Mouse (Mus musculus) liver, postnatal 0 days (tissue): ENCODE results near the gene A630095N17Rik. TPM values are rescaled to one million over a fixed set of nuclear protein-coding genes. Genes with fewer than 3 reads are reported as not detected.

Experiments
- ATAC-seq: fragments of 200-750 bp; cut with Nextera tagmentation; 2 replicates; pipeline ENCODE4 v1.8.0; 2017; ENCODE audit warnings: mild to moderate bottlenecking, moderate library complexity
- DNase-seq: peaks from one replicate; pipeline ENCODE4 v3.0.0-alpha.2; 2016
- H3K27ac ChIP-seq: fragments of 300-500 bp; sonication (generic); 2 replicates; pipeline ENCODE4 v1.5.1; 2014; ENCODE audit warnings: antibody characterized with exemption, moderate library complexity, mild to moderate bottlenecking, low read depth
- H3K27me3 ChIP-seq: fragments of 300-500 bp; sonication (generic); 2 replicates; pipeline ENCODE4 v1.6.1; 2014; ENCODE audit warnings: low read length, control low read depth, mixed read lengths; ENCODE audit not compliant: insufficient read depth
- H3K36me3 ChIP-seq: fragments of 300-500 bp; sonication (generic); replicated peaks from 2 replicates; pipeline ENCODE4 v1.6.1; 2014; ENCODE audit warnings: mild to moderate bottlenecking, control low read depth, low read length, moderate library complexity, mixed read lengths; ENCODE audit not compliant: insufficient read depth
- H3K4me1 ChIP-seq: fragments of 300-500 bp; sonication (generic); 2 replicates; pipeline ENCODE4 v1.6.1; 2014; ENCODE audit warnings: antibody characterized with exemption, mild to moderate bottlenecking, control low read depth; ENCODE audit not compliant: insufficient read depth
- H3K4me2 ChIP-seq: fragments of 300-500 bp; sonication (generic); 2 replicates; pipeline ENCODE4 v1.6.1; 2014; ENCODE audit warnings: low read depth, mild to moderate bottlenecking, low read length, moderate library complexity, mixed read lengths
- H3K4me3 ChIP-seq: fragments of 300-500 bp; sonication (generic); 2 replicates; pipeline ENCODE4 v1.5.1; 2014; ENCODE audit warnings: low read depth, low read length
- H3K9ac ChIP-seq: fragments of 300-500 bp; sonication (generic); replicated peaks from 2 replicates; pipeline ENCODE4 v1.6.1; 2014; ENCODE audit warnings: mild to moderate bottlenecking, moderate library complexity
- H3K9me3 ChIP-seq: fragments of 300-500 bp; sonication (generic); 2 replicates; pipeline ENCODE4 v1.6.1; 2016; ENCODE audit warnings: mild to moderate bottlenecking, control low read depth, low read length, mixed read lengths
- CTCF ChIP-seq: sonication (generic); IDR thresholded peaks from 2 replicates; pipeline ENCODE4 v1.5.1; 2016; ENCODE audit warnings: antibody characterized with exemption, low read depth
- EP300 ChIP-seq: IDR thresholded peaks from 2 replicates; pipeline ENCODE4 v1.6.1; 2016; ENCODE audit warnings: antibody characterized with exemption, low read depth, mild to moderate bottlenecking
- WGBS: fragments of 180-500 bp; shearing (Covaris S2); extraction: QIAGEN DNeasy Blood & Tissue Kit; methylation state at CpG from one replicate; pipeline ENCODE4 v1.1.7; 2014; ENCODE audit not compliant: insufficient replicate concordance; 5-methylcytosine and 5-hydroxymethylcytosine counted together
- polyA plus RNA-seq: library from polyadenylated mRNA; unstranded; fragments of >200 nt; fragmentation: Nextera tagmentation; extraction: Ambion mirVana; gene quantifications from 2 replicates; pipeline ENCODE4 v1.2.1, GENCODE M21; 2015

A630095N17Rik gene
- 0.18 TPM in 1 of 2 replicates, not detected in the other for polyA plus RNA-seq

GRCm38 (mm10) chr1:75231664-75232152 lies at the start of gene A630095N17Rik:
Gene A630095N17Rik (minus strand): TSS chr1:75232102.
- DNase-seq: no peak
- no peak within 1 kb of the TSS for H3K4me2 ChIP-seq
- TF ChIP-seq CTCF (no peak), EP300 (no peak)
- whole genome bisulfite sequencing: 73% methylated on average over 5 of the region's 5 CpGs
- no peaks in the 10 kb centered on the region for H3K36me3 ChIP-seq
- H3K27ac ChIP-seq: no peak within 1 kb of the TSS
- ATAC-seq: no peak
- no peaks in the 10 kb centered on the region for H3K9me3 ChIP-seq
- peaks cover 15% of the 10 kb centered on the region for H3K4me1 ChIP-seq
- H3K27me3 ChIP-seq: no peaks in the 10 kb centered on the region
- no peak within 1 kb of the TSS for H3K9ac ChIP-seq
- H3K4me3 ChIP-seq: no peak within 1 kb of the TSS

- 5% methylated on average over 13 of the region's 13 CpGs for whole genome bisulfite sequencing
- Histone ChIP-seq H3K36me3 (no peaks in the 10 kb centered on the region), H3K9me3 (no peaks in the 10 kb centered on the region), H3K4me1 (no peaks in the 10 kb centered on the region), H3K9ac (no peak within 1 kb of the TSS), H3K4me3 (no peak within 1 kb of the TSS), H3K4me2 (no peak within 1 kb of the TSS), H3K27ac (no peak within 1 kb of the TSS), H3K27me3 (peaks cover 4% of the 10 kb centered on the region; the same call in 1 of the 2 replicates)
- DNase-seq (no peak), ATAC-seq (no peak)
- TF ChIP-seq CTCF: no peak
- no peak for TF ChIP-seq EP300
These were observed 46.3 kb upstream of the A630095N17Rik start, which contains the start of gene Resp18 for GRCm38 (mm10) chr1:75278228-75278627. Gene Resp18 (minus strand): TSS chr1:75278415.

DNA sequence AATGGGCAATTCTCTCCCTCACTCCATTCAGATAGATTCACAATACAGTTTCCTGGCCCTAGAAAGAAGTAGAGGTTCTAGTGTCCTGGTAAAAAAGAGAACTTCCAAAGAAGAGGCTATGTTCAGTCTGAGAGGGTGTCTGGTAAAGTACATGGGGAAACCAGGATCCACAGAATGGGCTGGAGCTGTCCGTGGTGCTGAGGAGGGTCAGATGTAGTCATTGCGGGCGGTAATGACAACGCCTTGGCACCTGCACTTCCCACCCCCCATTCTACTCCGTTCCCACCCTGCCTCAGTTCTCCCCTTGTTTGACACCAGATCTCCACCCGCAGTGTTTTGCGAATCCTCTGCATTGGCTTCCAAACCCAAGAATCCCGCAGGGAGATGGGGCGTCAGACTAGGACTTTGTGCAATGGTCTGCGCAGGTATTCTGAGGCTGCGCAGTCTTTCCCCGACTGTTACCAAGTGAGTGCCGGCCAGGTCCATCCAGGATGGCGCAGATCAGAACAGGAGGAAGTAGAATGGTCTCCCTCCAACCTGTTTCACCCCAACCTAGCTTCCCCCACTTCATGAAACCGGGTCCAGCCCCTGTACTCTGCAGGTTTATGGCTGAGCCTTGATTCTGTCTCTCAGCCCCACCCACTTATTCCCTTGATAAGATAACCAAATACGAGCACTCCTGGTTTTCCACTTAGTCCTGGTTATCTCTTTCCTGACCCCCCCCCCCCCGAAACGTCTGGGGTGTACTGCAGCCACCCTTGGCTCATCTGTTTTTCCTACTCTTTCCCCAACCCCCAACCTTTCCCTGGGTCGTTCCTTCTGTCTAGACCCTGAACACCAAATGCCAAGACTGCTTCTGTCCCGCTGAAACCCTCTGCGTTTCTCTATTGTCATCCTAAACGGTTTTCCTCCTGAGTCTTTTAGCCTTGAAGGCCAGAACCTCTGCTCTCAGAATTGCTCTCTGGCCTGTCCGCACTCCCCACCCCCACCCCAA lies 45.6 kb upstream of the A630095N17Rik start:
- Histone ChIP-seq H3K4me2 (no peak overlapping the region), H3K27me3 (peaks cover 4% of the 10 kb centered on the region; the same call in 1 of the 2 replicates), H3K4me3 (no peak overlapping the region), H3K36me3 (no peaks in the 10 kb centered on the region), H3K27ac (no peak overlapping the region), H3K9me3 (no peaks in the 10 kb centered on the region), H3K4me1 (no peaks in the 10 kb centered on the region), H3K9ac (no peak overlapping the region)
- 5% methylated on average over 23 of the region's 23 CpGs for WGBS
- ATAC-seq (no peak), DNase-seq (peak; percentile 69)
- TF ChIP-seq CTCF: no peak
- no peak for TF ChIP-seq EP300

- Histone ChIP-seq H3K4me1 (no peaks in the 10 kb centered on the region), H3K36me3 (no peaks in the 10 kb centered on the region), H3K27ac (no peak within 1 kb of the TSS), H3K9me3 (no peaks in the 10 kb centered on the region), H3K4me2 (no peak within 1 kb of the TSS), H3K27me3 (peaks cover 25% of the 10 kb centered on the region), H3K9ac (no peak within 1 kb of the TSS), H3K4me3 (no peak within 1 kb of the TSS)
- DNase-seq (no peak), ATAC-seq (no peak)
- WGBS: 16% methylated on average over 32 of the region's 32 CpGs
- TF ChIP-seq EP300 (no peak), CTCF (no peak)
These were observed 32.4 kb upstream of the A630095N17Rik start, which contains the start of gene Ptprn for GRCm38 (mm10) chr1:75264091-75264880. Gene Ptprn (minus strand): TSS chr1:75264502.

DNA sequence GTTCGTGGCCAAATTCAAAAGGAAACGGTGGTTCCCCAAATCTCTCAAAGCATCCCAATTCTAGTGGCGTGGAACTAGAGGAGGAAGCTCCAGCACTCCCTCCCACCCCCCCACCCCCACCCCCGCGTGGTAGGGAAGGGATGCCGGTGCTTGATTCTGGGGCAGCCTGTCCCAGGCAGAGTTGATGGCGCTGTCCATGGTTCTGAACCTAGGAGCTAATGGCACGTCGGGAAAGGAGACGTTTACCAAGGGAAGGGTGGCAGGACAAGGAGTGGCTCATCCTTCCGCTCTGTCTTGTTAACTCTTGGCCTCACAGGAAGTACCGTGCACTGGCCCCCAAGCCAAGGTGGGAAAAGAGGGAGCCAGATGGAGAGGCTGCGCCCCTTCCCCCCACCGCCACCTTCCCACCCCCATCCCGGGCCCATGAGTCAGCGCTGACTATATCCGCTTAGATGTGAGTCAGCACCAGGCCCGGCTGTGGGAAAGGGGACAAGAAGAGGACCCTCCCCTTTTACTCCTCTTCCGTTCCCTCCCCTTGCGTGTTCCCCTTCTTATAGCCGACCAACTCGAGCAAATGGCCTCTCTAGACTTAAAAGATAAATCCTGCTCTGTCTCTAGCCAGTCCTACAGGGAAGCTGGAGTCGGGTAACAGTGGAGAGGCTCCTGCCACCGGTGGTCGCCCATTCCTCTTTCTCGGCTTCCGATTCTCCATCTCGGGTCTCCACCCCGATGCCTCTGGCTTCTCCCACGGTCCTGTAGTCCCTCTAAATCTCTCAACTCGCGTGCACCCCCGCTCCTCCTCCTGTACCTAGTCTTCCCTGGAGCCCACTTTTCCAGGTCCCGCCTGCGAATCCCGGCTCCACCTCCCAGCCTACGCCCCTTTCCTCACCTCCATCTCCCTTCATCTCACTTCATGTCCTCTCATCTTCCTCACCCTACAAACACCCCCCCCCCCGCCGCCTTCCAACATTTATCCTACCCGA lies 31.4 kb upstream of the A630095N17Rik start:
- Histone ChIP-seq H3K27ac (no peak overlapping the region), H3K4me3 (no peak overlapping the region), H3K36me3 (no peaks in the 10 kb centered on the region), H3K9me3 (no peaks in the 10 kb centered on the region), H3K9ac (no peak overlapping the region), H3K4me2 (no peak overlapping the region), H3K27me3 (peaks cover 25% of the 10 kb centered on the region), H3K4me1 (no peaks in the 10 kb centered on the region)
- 2% methylated on average over 40 of the region's 40 CpGs for WGBS
- ATAC-seq (no peak), DNase-seq (peak; percentile 75)
- TF ChIP-seq CTCF: no peak
- TF ChIP-seq EP300: no peak
